Mouse (Mus musculus) gonadal fat pad, adult 2 months (tissue): Measurements from ENCODE around the gene Tnip1. TPM values are rescaled to one million over a fixed set of nuclear protein-coding genes. Genes with fewer than 3 reads are reported as not detected.
"Not testable (repeated sequence)": the region's sequence is repeated elsewhere in the genome, so short reads cannot be mapped to it uniquely, and the experiment has no call there.

ENCODE experiments used
- DNase-seq: peaks from one replicate; pipeline ENCODE4 v3.0.0-alpha.2; 2012; ENCODE audit warnings: low read depth
- polyA plus RNA-seq: library from polyadenylated mRNA; depleted of rRNA; stranded (reverse); fragments of >200 nt; gene quantifications from 2 replicates; pipeline ENCODE4 v1.2.3, GENCODE M21; 2012

The Tnip1 gene
- polyA plus RNA-seq, 1 experiment: 41.5 TPM

- DNase-seq: peak; percentile 66
Observed at GRCm38 (mm10) chr11:54972049-54972723, 9.5 kb upstream of the Tnip1 start.

- peak; percentile 52 for DNase-seq
Observed at GRCm38 (mm10) chr11:54971365-54972048, 8.8 kb upstream of the Tnip1 start.

GRCm38 (mm10) chr11:54965234-54965633 lies 2.5 kb upstream of the Tnip1 start:
- DNase-seq: no peak

GRCm38 (mm10) chr11:54961921-54962320 lies 796 bp downstream of the Tnip1 start:
- no peak for DNase-seq

DNA sequence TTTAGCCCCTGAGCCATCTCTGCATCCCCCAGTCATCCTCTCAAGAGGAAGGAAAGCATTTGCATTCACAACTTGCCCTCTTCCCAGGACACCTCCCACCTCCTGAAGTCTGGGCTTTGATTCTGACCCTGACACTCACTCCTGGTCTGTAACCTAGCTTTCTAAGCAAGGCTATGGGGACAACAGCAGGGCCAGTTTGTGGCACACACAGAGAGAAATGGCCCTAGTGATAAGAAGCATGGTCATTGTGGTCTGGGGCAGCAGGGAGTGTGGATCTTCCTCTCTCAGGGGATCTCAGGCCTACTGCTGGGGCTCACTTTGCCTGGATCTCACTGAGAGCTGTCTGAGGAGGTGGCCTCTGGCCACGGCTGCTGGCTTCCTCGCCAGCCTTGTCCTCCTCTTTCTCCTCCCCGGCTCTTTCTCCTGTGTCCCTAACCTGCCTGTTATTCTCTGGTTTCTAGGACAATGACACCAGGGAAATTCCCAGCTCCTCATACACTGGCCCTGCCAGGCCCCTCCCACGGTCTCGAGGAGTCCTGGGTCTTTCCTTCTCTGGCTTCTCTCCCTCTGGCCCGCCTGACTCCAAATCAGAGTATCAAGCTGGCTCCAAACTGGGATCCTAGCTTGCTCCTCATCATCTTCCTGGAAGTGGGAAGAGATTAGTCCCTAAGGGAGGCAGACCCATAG lies 1.4 kb downstream of the Tnip1 start:
- DNase-seq: no peak

DNA sequence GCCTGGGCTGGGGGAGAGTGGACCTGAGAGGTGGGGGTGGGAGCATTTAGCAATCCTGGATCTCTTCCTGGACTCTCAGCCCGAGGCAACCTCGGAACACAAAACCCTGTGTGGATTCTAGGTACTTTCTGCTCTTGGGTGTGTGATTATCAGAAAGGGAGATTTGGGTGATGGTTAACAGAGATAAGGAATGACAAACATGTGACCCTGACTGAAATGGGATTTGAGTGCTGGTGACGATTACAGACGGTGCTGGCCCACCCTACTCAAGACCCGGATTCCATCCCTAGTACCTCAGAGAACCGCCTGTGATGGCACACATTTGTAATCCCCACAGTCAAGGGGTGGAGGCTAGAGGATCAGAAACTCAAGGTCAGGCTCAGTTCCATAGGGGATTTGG lies 2.5 kb downstream of the Tnip1 start:
- DNase-seq: no peak

DNA sequence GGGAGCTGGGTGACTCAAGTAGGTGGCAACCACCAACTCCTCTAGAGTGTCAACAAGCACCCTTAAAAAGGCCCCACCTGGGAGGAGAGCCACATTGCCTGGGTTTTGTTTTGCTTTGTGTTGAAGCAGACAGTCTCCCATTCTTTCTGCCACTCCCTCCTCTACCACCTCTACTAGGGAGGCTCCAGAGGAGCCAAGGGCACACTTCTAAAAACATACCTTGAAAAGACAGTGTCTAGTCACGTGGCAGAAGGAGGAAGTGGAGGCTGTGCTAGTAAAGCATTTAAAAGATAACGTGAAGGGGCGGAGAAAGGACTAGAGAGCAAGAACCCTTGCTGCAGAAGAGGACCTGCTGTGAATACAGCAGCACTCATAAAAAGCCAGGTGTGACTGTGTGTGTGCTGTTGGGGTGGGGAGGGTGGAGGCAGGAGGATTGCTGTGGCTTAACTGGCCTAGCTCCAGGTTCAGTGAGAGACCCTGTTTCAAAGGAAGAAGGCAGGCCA lies 4.1 kb downstream of the Tnip1 start:
- no peak for DNase-seq

- DNase-seq: not testable (repeated sequence)
Observed at GRCm38 (mm10) chr11:54957708-54958107, 5.0 kb downstream of the Tnip1 start.

DNA sequence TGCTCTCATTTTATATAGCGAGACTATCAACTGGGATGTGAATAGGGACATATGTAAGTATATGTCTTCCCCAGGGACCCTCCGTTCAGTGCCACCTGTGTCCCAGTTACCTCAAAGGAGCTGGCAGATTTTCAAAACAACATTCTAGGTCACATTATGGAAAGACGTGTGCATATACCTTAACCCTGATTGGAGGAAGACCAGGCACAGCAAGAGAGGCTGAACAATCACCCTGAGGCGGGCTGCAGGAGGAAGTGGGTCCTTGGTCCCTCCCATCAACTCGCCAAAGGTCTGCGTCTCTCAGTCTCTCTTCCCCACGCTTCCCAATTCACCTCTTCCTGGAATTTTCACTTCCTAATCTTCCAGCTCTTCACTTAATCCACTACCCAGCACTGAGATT lies 5.8 kb downstream of the Tnip1 start:
- no peak for DNase-seq

- DNase-seq: peak; percentile 67
Observed at GRCm38 (mm10) chr11:54955735-54956480, 6.8 kb downstream of the Tnip1 start.

GRCm38 (mm10) chr11:54955400-54955734 lies 7.3 kb downstream of the Tnip1 start:
- not testable (repeated sequence) for DNase-seq

GRCm38 (mm10) chr11:54954716-54955115 lies 8.0 kb downstream of the Tnip1 start:
- no peak for DNase-seq

- DNase-seq: no peak
Observed at GRCm38 (mm10) chr11:54953993-54954446, 8.7 kb downstream of the Tnip1 start.

DNA sequence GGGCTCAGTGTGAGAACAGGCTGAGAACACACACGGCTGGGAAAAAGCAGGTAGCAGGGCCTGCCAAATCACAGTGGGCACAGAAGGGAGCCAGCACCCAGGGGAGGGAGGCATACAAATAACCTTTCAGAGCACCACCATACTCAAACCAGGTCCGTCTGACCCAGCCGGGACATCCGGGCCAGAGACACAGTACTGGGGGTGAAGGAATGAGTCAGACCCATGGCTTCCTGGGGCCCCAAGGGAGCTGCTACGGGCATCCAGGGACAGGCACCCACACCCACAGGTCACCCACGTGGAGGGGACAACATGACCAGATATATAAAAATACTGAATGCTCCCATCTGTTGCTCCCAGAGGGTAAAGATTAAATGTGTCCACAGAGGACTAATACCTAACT lies 10.1 kb downstream of the Tnip1 start:
- no peak for DNase-seq

- no peak for DNase-seq
Observed at GRCm38 (mm10) chr11:54950684-54951083, 12.0 kb downstream of the Tnip1 start.

DNA sequence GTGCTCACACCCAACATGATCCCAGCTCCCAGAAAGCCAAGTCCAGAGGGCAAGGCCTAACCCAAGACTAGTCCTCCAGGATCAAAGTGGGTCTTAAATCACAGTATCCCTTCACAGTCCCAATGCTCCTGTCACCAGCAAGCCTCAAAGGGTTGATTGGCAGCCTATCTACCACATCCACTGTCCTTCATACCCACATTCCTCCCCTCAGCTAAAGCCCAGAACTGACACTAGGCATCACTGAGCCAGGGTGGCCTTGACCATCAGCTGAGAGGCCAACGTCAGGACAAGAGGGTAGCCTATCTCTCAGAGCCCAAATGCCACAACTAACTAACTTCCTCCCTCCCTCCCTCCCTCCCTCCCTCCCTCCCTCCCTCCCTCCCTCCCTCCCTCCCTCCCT lies 13.0 kb downstream of the Tnip1 start:
- no peak for DNase-seq

GRCm38 (mm10) chr11:54944702-54945101 lies 18.0 kb downstream of the Tnip1 start:
- DNase-seq: no peak

- no peak for DNase-seq
Observed at GRCm38 (mm10) chr11:54940056-54940455, 22.7 kb downstream of the Tnip1 start.

GRCm38 (mm10) chr11:54939501-54939900 lies 23.2 kb downstream of the Tnip1 start:
- DNase-seq: no peak

GRCm38 (mm10) chr11:54936771-54937140 lies 26.0 kb downstream of the Tnip1 start:
- no peak for DNase-seq

DNA sequence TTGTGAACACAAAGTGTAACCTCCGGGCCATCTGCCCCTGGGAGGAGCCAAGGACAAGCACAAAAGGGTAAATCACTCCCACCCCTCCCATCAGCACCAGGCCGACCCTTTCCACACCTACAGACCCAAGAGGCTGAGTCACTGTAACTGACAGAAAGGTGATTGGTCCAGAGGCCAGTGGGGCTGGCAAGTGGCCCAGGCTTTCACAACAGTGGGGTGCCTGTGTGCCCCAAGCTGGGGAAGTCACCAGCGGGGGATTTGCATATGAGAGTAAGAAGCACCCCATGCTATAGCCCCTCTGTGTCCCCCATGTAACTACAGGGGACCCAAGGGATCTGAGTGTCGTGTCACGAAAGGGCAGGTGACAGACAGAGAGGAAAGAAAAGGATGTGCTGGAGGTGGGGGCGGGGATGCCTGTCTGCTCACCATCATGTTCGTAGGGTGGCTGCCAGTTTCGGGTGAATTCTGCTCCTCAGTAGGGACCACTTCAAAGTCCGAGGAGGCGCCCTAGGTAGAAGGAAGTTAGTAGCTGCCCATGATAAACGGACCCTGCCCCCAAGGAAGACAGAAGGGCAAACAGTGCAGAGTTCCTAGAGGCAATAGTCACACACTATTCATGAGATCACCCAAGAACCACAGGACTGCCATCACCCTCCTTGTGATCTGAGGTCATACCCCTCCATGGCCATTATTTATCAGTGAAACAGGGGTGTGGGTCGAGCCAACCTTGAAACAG lies 26.5 kb downstream of the Tnip1 start:
- no peak for DNase-seq
